Comparison of ENCODE assay signal across 27 mouse cellular contexts in genomic region chr11:40596347-40596746, GRCm38 (mm10).
DNase-seq lines count a peak whose midpoint lies in the region; ATAC-seq and TF ChIP-seq lines count a peak whose summit lies in the region.
"Had no signal": no experiment of that assay in that cellular context is flagged by ENCODE, and none has a peak within 500 bp of the region (broad histone marks: within the 10 kb centered on the region; RNA-seq: fewer than 3 reads in every experiment).

No protein-coding gene starts in this region.

- DNase-seq in forebrain, embryonic 14.5 days (ENCODE audit: low spot score): peak; percentile 57
- no peak for DNase-seq in layer of hippocampus, adult 2 months (ENCODE audit: low spot score in 2 of 2)
- DNase-seq in layer of hippocampus, adult 9-10 months (ENCODE audit: low spot score): no peak
- DNase-seq in midbrain, embryonic 11.5 days (ENCODE audit: low spot score, missing footprints): no peak
- DNase-seq in stomach, postnatal 0 days (ENCODE audit: low spot score): no peak
- DNase-seq in urinary bladder, postnatal 4 days (ENCODE audit: low spot score in 2 of 2): no peak
- DNase-seq: adrenal gland, adult 2 months; cerebellum, adult 18-20 months; cerebellum, postnatal 14 days; heart, postnatal 4 days; kidney, adult 11 months; liver; thymus, adult 18-20 months; thymus, postnatal 36 days had no signal

- peaks cover 11% of the 10 kb centered on the region for H3K4me1 ChIP-seq in forebrain, embryonic 14.5 days (ENCODE audit: control insufficient read depth, insufficient read depth, low read length)
- H3K4me1 ChIP-seq in forebrain, embryonic 16.5 days (replicated peaks; ENCODE audit: control insufficient read depth, insufficient read depth, low read length): peaks cover 15% of the 10 kb centered on the region
- H3K4me1 ChIP-seq in midbrain, embryonic 15.5 days: peaks cover 20% of the 10 kb centered on the region
- H3K4me1 ChIP-seq in midbrain, embryonic 11.5 days (ENCODE audit: control insufficient read depth, insufficient read depth, low read length): peaks cover 7% of the 10 kb centered on the region; the same call in 1 of the 2 replicates
- H3K4me1 ChIP-seq in stomach, postnatal 0 days (replicated peaks; ENCODE audit: control insufficient read depth, insufficient read depth): no peaks in the 10 kb centered on the region
- H3K4me1 ChIP-seq: heart, embryonic 10.5 days; liver, embryonic 15.5 days; stomach, embryonic 15.5 days had no signal

- no peaks in the 10 kb centered on the region for H3K36me3 ChIP-seq in forebrain, embryonic 14.5 days (ENCODE audit: control insufficient read depth, insufficient read depth, low read length)
- no peaks in the 10 kb centered on the region for H3K36me3 ChIP-seq in forebrain, embryonic 16.5 days (ENCODE audit: control insufficient read depth, insufficient read depth)
- no peaks in the 10 kb centered on the region for H3K36me3 ChIP-seq in midbrain, embryonic 15.5 days (replicated peaks)
- H3K36me3 ChIP-seq in midbrain, embryonic 11.5 days (ENCODE audit: control insufficient read depth, insufficient read depth, low read length): no peaks in the 10 kb centered on the region
- no peaks in the 10 kb centered on the region for H3K36me3 ChIP-seq in stomach, postnatal 0 days (ENCODE audit: control insufficient read depth, insufficient read depth, low read length)
- H3K36me3 ChIP-seq: embryonic facial prominence, embryonic 15.5 days; heart, embryonic 10.5 days; limb, embryonic 10.5 days; liver, embryonic 15.5 days; neural tube, embryonic 13.5 days; stomach, embryonic 15.5 days had no signal

- H3K4me2 ChIP-seq in forebrain, embryonic 14.5 days (ENCODE audit: low read length): no peak overlapping the region
- no peak overlapping the region for H3K4me2 ChIP-seq in forebrain, embryonic 16.5 days (ENCODE audit: low read length)
- H3K4me2 ChIP-seq in midbrain, embryonic 15.5 days: no peak overlapping the region; the same call in 1 of the 2 replicates
- no peak overlapping the region for H3K4me2 ChIP-seq in midbrain, embryonic 11.5 days
- H3K4me2 ChIP-seq in stomach, postnatal 0 days (replicated peaks; ENCODE audit: low read depth): no peak overlapping the region
- H3K4me2 ChIP-seq: embryonic facial prominence, embryonic 15.5 days; liver, embryonic 15.5 days; neural tube, embryonic 13.5 days; stomach, embryonic 15.5 days had no signal

- H3K9ac ChIP-seq in forebrain, embryonic 14.5 days (ENCODE audit: low read length): no peak overlapping the region
- no peak overlapping the region for H3K9ac ChIP-seq in forebrain, embryonic 16.5 days (replicated peaks; ENCODE audit: low read depth, low read length)
- H3K9ac ChIP-seq in midbrain, embryonic 15.5 days: no peak overlapping the region
- no peak overlapping the region for H3K9ac ChIP-seq in midbrain, embryonic 11.5 days (ENCODE audit: low read length)
- no peak overlapping the region for H3K9ac ChIP-seq in stomach, postnatal 0 days (ENCODE audit: low read length)
- H3K9ac ChIP-seq: embryonic facial prominence, embryonic 15.5 days; liver, embryonic 15.5 days; neural tube, embryonic 13.5 days; stomach, embryonic 15.5 days had no signal

- WGBS in forebrain, embryonic 14.5 days: 34% methylated on average over 3 of the region's 3 CpGs
- 31% methylated on average over 3 of the region's 3 CpGs for WGBS in forebrain, embryonic 16.5 days
- WGBS in midbrain, embryonic 15.5 days: 6% methylated on average over 3 of the region's 3 CpGs
- 20% methylated on average over 3 of the region's 3 CpGs for WGBS in midbrain, embryonic 11.5 days
- WGBS in stomach, postnatal 0 days: 48% methylated on average over 3 of the region's 3 CpGs

- no peak for TF ChIP-seq EP300 in stomach, postnatal 0 days (optimal IDR thresholded peaks at IDR 0.05)

- H3K9me3 ChIP-seq in forebrain, embryonic 14.5 days (replicated peaks; ENCODE audit: control insufficient read depth, low read length): no peaks in the 10 kb centered on the region
- H3K9me3 ChIP-seq in forebrain, embryonic 16.5 days (ENCODE audit: control insufficient read depth, low read length): no peaks in the 10 kb centered on the region
- no peaks in the 10 kb centered on the region for H3K9me3 ChIP-seq in midbrain, embryonic 15.5 days
- no peaks in the 10 kb centered on the region for H3K9me3 ChIP-seq in midbrain, embryonic 11.5 days (ENCODE audit: control insufficient read depth, low read length)
- H3K9me3 ChIP-seq in stomach, postnatal 0 days (ENCODE audit: control insufficient read depth, low read length): no peaks in the 10 kb centered on the region
- H3K9me3 ChIP-seq: embryonic facial prominence, embryonic 15.5 days; heart, embryonic 10.5 days; limb, embryonic 10.5 days; liver, embryonic 15.5 days; neural tube, embryonic 13.5 days; stomach, embryonic 15.5 days had no signal

- H3K4me3 ChIP-seq in forebrain, embryonic 14.5 days (ENCODE audit: low read depth, low read length): no peak overlapping the region
- H3K4me3 ChIP-seq in forebrain, embryonic 16.5 days (replicated peaks; ENCODE audit: low read length): no peak overlapping the region
- no peak overlapping the region for H3K4me3 ChIP-seq in layer of hippocampus, adult 2 months
- H3K4me3 ChIP-seq in midbrain, embryonic 15.5 days: no peak overlapping the region
- no peak overlapping the region for H3K4me3 ChIP-seq in midbrain, embryonic 11.5 days (ENCODE audit: low read depth, low read length)
- H3K4me3 ChIP-seq in stomach, postnatal 0 days (ENCODE audit: low read depth, low read length): no peak overlapping the region
- H3K4me3 ChIP-seq: embryonic facial prominence, embryonic 15.5 days; heart, embryonic 10.5 days; limb, embryonic 10.5 days; liver, embryonic 15.5 days; myocyte; neural tube, embryonic 13.5 days; stomach, embryonic 15.5 days had no signal

- TF ChIP-seq CTCF in layer of hippocampus, adult 2 months (conservative IDR thresholded peaks at IDR 0.05): peak; percentile 69
- 0 out of 2 replicates have a peak, but pooled peaks have one; percentile 17 for TF ChIP-seq CTCF in stomach, postnatal 0 days (IDR thresholded peaks at IDR 0.05; ENCODE audit: low read depth)

- ATAC-seq in forebrain, embryonic 14.5 days: no peak
- no peak for ATAC-seq in forebrain, embryonic 16.5 days
- ATAC-seq in midbrain, embryonic 15.5 days (replicated peaks): 0 out of 2 replicates have a peak, but pooled peaks have one; percentile 58
- no peak for ATAC-seq in midbrain, embryonic 11.5 days (ENCODE audit: low FRiP score)
- ATAC-seq in stomach, postnatal 0 days (ENCODE audit: low FRiP score, low TSS enrichment): no peak
- ATAC-seq: CD4-positive, CD25-positive, alpha-beta regulatory T cell, adult 4 months; lung, postnatal 0 days; Patski had no signal

- no peak overlapping the region for H3K27ac ChIP-seq in forebrain, embryonic 14.5 days (ENCODE audit: low read depth, low read length)
- no peak overlapping the region for H3K27ac ChIP-seq in forebrain, embryonic 16.5 days (ENCODE audit: low read length)
- 0 out of 2 replicates have a peak overlapping the region, but pooled peaks have one; percentile 47 for H3K27ac ChIP-seq in layer of hippocampus, adult 2 months
- H3K27ac ChIP-seq in midbrain, embryonic 15.5 days: no peak overlapping the region
- H3K27ac ChIP-seq in midbrain, embryonic 11.5 days (ENCODE audit: low read depth, low read length): no peak overlapping the region
- no peak overlapping the region for H3K27ac ChIP-seq in stomach, postnatal 0 days (replicated peaks)
- H3K27ac ChIP-seq: embryonic facial prominence, embryonic 15.5 days; heart, embryonic 10.5 days; limb, embryonic 10.5 days; liver, embryonic 15.5 days; macrophage; neural tube, embryonic 13.5 days; stomach, embryonic 15.5 days had no signal

- H3K27me3 ChIP-seq in forebrain, embryonic 14.5 days (replicated peaks; ENCODE audit: control insufficient read depth, insufficient read depth, low read length): no peaks in the 10 kb centered on the region
- H3K27me3 ChIP-seq in forebrain, embryonic 16.5 days (replicated peaks; ENCODE audit: control insufficient read depth, insufficient read depth, low read length): no peaks in the 10 kb centered on the region
- no peaks in the 10 kb centered on the region for H3K27me3 ChIP-seq in midbrain, embryonic 15.5 days (replicated peaks)
- H3K27me3 ChIP-seq in midbrain, embryonic 11.5 days (ENCODE audit: control insufficient read depth, insufficient read depth, low read length): no peaks in the 10 kb centered on the region
- no peaks in the 10 kb centered on the region for H3K27me3 ChIP-seq in stomach, postnatal 0 days (ENCODE audit: control insufficient read depth, insufficient read depth, low read length)
- H3K27me3 ChIP-seq: embryonic facial prominence, embryonic 15.5 days; liver, embryonic 15.5 days; neural tube, embryonic 13.5 days; Patski; stomach, embryonic 15.5 days had no signal
